Mouse (Mus musculus) embryonic fibroblast, embryonic 13.5 days (primary cell): ENCODE data around the gene Bbs4. TPM values are rescaled to one million over a fixed set of nuclear protein-coding genes. Genes with fewer than 3 reads are reported as not detected.
A peak's percentile ranks its signal among the peaks of the same experiment; 100 is the strongest.
"Not testable (repeated sequence)": the region's sequence is repeated elsewhere in the genome, so short reads cannot be mapped to it uniquely, and the experiment has no call there.

Experiments
- H3K27ac ChIP-seq: 2 replicates; pipeline ENCODE4 v1.5.1; 2012; ENCODE audit warnings: low read length, control low read depth, inconsistent platforms; ENCODE audit not compliant: insufficient read depth
- H3K4me1 ChIP-seq: 2 replicates; pipeline ENCODE4 v1.6.1; 2011; ENCODE audit warnings: low read length; ENCODE audit not compliant: control insufficient read depth, insufficient read depth
- H3K4me3 ChIP-seq: 2 replicates; pipeline ENCODE4 v1.5.1; 2011; ENCODE audit warnings: mild to moderate bottlenecking, control low read depth, low read length; ENCODE audit not compliant: insufficient read depth
- CTCF ChIP-seq: IDR thresholded peaks from 2 replicates; pipeline ENCODE4 v1.5.1; 2011; ENCODE audit warnings: mild to moderate bottlenecking, control low read depth, low read length, moderate library complexity, borderline replicate concordance; ENCODE audit not compliant: insufficient read depth
- POLR2A ChIP-seq: IDR thresholded peaks from 2 replicates; pipeline ENCODE4 v1.6.1; 2011; ENCODE audit warnings: low read depth, mild to moderate bottlenecking, control low read depth, low read length, moderate library complexity
- polyA plus RNA-seq: library from polyadenylated mRNA; stranded (reverse); fragments of >200 nt; gene quantifications from 2 replicates; pipeline ENCODE4 v1.2.4, GENCODE M21; 2011; ENCODE audit warnings: low read depth; ENCODE audit not compliant: missing spikeins, insufficient read length

Bbs4 gene
- 5.8 and 6.5 TPM in 2 replicates for polyA plus RNA-seq

GRCm38 (mm10) chr9:59353253-59353639 is at the start of gene Bbs4:
Gene Bbs4 (minus strand): TSS chr9:59353508.
- H3K27ac ChIP-seq: peak within 1 kb of the TSS; percentile 64
- TF ChIP-seq CTCF (no peak), POLR2A (peak; percentile 83)
- no peaks in the 10 kb centered on the region for H3K4me1 ChIP-seq
- peak within 1 kb of the TSS; percentile 80 for H3K4me3 ChIP-seq

- Histone ChIP-seq H3K4me1 (no peaks in the 10 kb centered on the region), H3K27ac (no peak overlapping the region), H3K4me3 (no peak overlapping the region)
- TF ChIP-seq CTCF: no peak
- no peak for TF ChIP-seq POLR2A
These were observed 35.8 kb upstream of the Bbs4 start for GRCm38 (mm10) chr9:59389086-59389485.

- Histone ChIP-seq H3K27ac (no peak overlapping the region), H3K4me1 (no peaks in the 10 kb centered on the region), H3K4me3 (no peak overlapping the region)
- TF ChIP-seq CTCF: no peak
- TF ChIP-seq POLR2A: no peak
These were observed 35.0 kb upstream of the Bbs4 start for GRCm38 (mm10) chr9:59388311-59388710.

GRCm38 (mm10) chr9:59387461-59387860 is 34.2 kb upstream of the Bbs4 start:
- no peak overlapping the region for H3K27ac ChIP-seq
- no peak overlapping the region for H3K4me3 ChIP-seq
- H3K4me1 ChIP-seq: no peaks in the 10 kb centered on the region
- TF ChIP-seq CTCF: no peak
- TF ChIP-seq POLR2A: no peak

GRCm38 (mm10) chr9:59375626-59376025 is 22.3 kb upstream of the Bbs4 start:
- Histone ChIP-seq H3K27ac (no peak overlapping the region), H3K4me1 (no peaks in the 10 kb centered on the region), H3K4me3 (no peak overlapping the region)
- TF ChIP-seq CTCF (no peak), POLR2A (no peak)

- no peak overlapping the region for H3K4me3 ChIP-seq
- TF ChIP-seq CTCF (no peak), POLR2A (no peak)
These were observed 16.3 kb upstream of the Bbs4 start for GRCm38 (mm10) chr9:59369646-59370045.

GRCm38 (mm10) chr9:59369220-59369619 is 15.9 kb upstream of the Bbs4 start:
- H3K4me1 ChIP-seq: peaks cover 2% of the 10 kb centered on the region; the same call in 1 of the 2 replicates
- TF ChIP-seq CTCF (no peak), POLR2A (no peak)

More at GRCm38 (mm10) chr9:59369646-59370045, 16.3 kb upstream of the Bbs4 start:
- Histone ChIP-seq H3K4me1 (peaks cover 2% of the 10 kb centered on the region; the same call in 1 of the 2 replicates), H3K27ac (no peak overlapping the region)

GRCm38 (mm10) chr9:59360487-59360886 is 7.2 kb upstream of the Bbs4 start:
- H3K27ac ChIP-seq, H3K4me3 ChIP-seq, H3K4me1 ChIP-seq: not testable (repeated sequence)

More at GRCm38 (mm10) chr9:59369220-59369619, 15.9 kb upstream of the Bbs4 start:
- no peak overlapping the region for H3K27ac ChIP-seq
- H3K4me3 ChIP-seq: no peak overlapping the region

- H3K4me3 ChIP-seq, H3K27ac ChIP-seq, H3K4me1 ChIP-seq: not testable (repeated sequence)
These were observed 4.7 kb upstream of the Bbs4 start for GRCm38 (mm10) chr9:59358041-59358440.

GRCm38 (mm10) chr9:59352586-59353252 is 589 bp downstream of the Bbs4 start:
- no peaks in the 10 kb centered on the region for H3K4me1 ChIP-seq
- H3K4me3 ChIP-seq: peak overlapping the region; percentile 61
- peak overlapping the region; percentile 64 for H3K27ac ChIP-seq
- TF ChIP-seq CTCF: no peak

- H3K27ac ChIP-seq: no peak overlapping the region
- TF ChIP-seq POLR2A (no peak), CTCF (no peak)
- no peaks in the 10 kb centered on the region for H3K4me1 ChIP-seq
- H3K4me3 ChIP-seq: no peak overlapping the region
These were observed 7.1 kb downstream of the Bbs4 start for GRCm38 (mm10) chr9:59346176-59346575.
